Mouse (Mus musculus) brain, embryonic 14.5 days (tissue): ENCODE results near the gene Raly.

Experiments
- CTCF ChIP-seq: fragments of 200-500 bp; IDR thresholded peaks from 2 replicates; pipeline ENCODE4 v1.5.1; 2012; ENCODE audit warnings: inconsistent platforms, mild to moderate bottlenecking, moderate library complexity, borderline replicate concordance; ENCODE audit not compliant: insufficient read depth, insufficient read length; ENCODE audit errors: extremely low read depth
- POLR2A ChIP-seq: fragments of 200-500 bp; IDR thresholded peaks from 2 replicates; pipeline ENCODE4 v1.6.1; 2012; ENCODE audit warnings: mild to moderate bottlenecking, inconsistent platforms, borderline replicate concordance; ENCODE audit not compliant: poor library complexity, insufficient read depth, insufficient read length, severe bottlenecking; ENCODE audit errors: extremely low read depth

DNA sequence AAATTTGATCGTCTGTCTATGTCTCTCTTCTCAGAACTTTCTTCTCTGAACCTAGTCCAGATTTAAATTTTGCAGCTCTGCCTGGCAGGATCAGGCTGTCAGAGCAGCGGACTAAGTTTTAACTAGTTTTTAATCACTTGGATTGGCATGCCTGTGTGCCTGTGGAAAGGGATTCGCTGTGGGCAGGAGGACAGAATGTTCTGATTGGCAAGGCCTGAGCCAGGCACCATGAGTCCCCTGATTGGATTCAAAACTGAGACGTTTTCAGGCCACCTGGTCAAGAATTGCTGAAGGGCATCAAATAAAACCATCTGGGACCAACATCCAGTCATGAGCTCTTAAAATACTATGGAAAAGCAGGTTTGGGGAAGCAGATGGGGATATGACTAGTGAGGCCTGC, 8.5 kb upstream of the Raly start:
- TF ChIP-seq CTCF (no peak), POLR2A (no peak)
